Mouse (Mus musculus) embryo, embryonic 11 days (tissue): ENCODE results near the gene Aen.

Source experiments
- DNase-seq: peaks from one replicate; pipeline ENCODE4 v3.0.0-alpha.2; 2015

Gene Aen

GRCm38 (mm10) chr7:78895021-78895652 is 517 bp upstream of the Aen start:
- DNase-seq, result no peak

DNA sequence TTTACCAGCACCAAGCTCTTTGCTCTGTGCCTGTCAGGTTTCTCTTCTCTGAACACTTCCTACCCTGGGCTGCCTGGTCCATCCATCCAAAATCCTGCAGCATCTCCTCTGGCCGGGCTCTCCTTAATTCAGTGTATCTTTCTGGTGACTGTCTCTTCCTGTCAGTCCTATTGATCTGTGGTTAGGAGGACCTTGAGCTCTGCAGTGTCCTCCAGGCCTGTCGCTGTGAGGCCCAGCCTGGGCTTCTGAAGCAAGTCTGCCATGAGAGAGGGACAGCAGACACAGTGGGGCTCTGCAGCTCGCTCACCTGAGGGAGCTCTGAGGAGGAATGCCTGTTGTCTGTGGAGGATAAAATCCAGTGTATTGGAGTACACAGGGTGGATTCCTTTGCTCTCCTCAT is 1.9 kb downstream of the Aen start:
- DNase-seq, result no peak

DNA sequence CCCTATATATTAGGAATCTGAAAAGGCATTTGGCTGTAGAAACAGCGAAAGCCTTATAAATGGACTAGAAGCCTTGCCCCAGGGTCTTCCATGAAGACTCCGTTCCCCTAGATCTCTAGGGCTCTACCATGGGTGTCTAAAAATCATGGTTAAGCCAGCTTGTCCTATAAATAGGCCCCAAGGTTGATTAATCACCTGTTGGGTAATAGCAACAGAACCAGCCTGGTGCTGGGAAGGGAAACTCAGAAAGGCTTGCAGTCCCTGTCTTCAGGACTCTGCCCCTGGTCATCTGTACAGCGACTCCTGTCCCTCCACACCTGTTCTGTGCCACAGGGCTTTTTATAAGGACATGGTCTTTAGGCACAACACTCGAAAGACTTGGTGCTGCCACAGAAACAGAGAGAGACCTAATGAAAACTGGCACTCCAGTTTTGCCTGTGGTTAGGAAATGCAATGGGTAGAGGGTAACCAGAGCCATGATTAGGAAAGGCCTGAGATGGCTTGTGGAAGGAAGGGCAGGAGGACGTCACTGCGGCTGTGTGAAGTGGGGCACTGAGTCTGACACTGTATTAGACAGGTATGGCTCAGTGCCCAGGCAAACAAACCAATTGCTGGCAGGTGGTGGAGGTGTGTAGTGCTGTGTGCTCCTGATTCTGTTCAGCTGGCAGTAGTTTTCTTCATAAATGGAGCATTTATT is 7.7 kb downstream of the Aen start:
- DNase-seq, result no peak

DNA sequence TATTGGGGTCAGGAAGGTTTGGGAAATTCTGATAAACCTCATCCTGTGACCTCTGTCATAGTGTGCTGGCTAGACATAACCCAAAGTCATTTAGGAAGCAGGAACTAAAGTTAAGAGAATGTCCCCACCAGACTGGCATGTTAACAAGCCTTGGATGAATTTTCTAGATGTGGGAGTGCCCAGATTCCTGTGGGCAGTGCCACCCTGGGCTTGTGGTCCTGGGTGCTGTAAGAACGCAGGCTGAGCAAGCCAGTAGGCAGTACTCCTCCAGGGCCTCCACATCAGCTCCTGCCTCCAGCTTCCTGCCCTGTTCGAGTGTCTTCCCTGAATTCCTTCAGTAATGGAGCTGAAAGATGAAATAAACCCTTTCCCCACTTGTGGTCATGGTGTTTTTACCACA is 8.5 kb downstream of the Aen start:
- DNase-seq, result no peak

DNA sequence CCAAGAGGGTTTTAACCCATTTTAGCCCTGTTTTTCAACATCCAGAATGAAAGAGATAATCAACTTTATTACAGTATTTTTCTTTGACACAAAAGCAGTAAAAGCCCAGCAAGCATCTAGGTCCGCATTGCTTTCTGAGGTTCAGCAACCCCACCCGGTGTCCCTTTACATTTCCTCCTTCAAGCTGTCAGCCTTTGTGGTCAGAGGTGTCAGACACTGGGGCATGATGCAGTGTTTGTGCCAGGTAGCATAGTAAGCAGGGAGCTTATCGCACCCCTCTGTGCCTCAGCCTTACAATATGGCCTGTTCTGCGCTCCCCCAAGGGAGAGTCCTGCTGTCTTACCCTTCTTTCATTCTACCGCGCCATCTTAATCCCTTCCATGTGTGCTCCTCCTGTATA is 13.4 kb downstream of the Aen start:
- DNase-seq, result no peak

- DNase-seq, result peak; percentile 29
Observed at GRCm38 (mm10) chr7:78910336-78911098, 14.9 kb downstream of the Aen start.

DNA sequence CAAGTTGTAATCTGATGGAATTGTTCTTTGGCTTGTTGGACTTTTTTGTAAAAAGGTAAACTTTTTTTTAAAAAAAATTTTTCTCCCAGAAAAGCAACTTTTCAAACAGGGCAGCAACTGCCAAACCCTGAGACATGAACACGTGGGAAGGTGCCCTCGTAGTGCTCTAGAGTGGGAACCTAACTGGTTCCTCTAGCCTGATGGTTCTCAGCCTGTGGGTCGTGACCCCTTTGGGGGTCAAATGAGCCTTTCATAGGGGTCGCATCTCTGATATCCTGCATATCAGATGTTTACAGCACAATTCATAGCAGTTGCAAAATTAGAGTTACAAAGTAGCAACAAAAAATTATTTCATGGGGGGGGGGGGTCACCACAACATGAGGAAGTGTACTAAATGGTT is 15.6 kb downstream of the Aen start:
- DNase-seq, result no peak

DNA sequence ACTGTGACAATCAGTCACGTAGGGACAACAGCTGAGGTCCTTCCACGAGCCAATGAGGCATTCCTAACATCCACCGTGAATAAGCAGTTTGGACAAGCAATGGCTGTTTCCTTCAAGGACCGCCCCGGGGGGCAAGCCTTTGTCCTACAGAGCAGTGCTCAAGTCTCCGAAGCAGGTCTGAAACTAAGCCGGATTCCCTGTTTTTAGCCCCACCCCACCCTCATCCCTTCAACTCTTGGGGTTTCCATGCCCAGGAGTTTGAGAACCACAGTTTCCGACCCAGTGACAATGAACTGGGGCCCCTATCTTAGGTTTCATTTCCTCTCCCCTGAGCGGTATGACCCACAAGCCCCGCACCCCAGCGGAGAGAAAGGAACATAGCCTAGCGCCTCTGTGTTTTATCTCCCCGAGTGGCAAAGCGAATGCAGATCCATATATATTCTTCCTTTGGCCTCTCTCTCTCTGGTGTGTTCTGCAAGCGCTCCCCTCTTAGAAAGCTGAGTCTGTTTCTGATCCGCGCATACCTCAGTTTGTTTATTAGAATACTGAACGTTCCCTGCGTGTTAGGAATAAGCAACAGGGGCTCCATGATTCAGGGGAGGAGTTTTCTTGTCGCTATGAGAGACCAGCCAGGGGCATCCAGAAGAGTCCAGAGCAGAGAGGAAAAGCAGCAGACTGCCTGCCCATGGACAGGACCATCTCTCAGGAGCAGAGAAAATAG is 16.8 kb downstream of the Aen start:
- peak; percentile 58 for DNase-seq

DNA sequence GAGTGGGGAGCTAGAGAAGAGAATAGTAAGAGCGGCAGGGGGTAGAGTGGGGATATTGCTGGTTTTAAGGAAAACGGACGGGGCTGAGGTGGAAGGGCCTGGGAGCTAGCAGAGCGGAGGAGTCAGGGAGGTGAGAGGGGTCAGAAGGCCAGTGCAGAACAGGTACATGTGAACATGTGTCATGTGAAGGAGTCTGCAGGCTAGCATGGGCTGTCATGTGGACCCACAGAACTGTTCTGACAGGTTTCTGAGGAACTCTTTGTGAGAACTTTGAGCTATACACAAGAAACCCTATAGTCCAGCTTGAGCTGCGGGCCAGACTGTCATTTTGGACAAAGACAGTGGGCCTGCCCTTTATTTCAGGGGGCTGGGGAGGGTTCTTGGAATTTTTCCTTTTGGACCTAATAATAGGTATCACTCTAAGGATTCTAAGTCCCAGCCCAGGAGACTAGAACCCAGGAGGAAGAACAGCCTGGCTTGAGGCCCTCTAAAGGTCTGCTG is 17.4 kb downstream of the Aen start, which contains the start of gene Isg20:
Gene Isg20, plus strand, starts transcription at position 451 of the 501 bp plus-strand sequence.
- DNase-seq, result no peak

- DNase-seq, result no peak
Observed at GRCm38 (mm10) chr7:78913649-78914544, 18.2 kb downstream of the Aen start.

DNA sequence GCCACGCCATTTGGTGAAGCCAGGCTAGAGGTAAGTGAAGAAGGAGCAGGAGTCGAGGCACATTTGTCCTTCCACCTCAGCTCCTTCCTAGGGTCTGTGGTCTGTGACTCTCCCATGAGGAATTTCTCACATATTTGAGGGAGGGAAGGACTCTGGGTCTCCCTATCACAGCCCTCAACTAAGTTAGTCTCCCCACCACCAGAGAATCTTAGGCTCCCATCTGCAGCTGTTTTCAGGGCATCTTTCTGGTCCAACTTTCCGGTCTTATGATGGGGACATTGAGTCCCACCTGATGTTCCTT is 18.8 kb downstream of the Aen start:
- DNase-seq, result no peak

GRCm38 (mm10) chr7:78914896-78915510 is 19.3 kb downstream of the Aen start:
- DNase-seq, result no peak

- DNase-seq, result no peak
Observed at GRCm38 (mm10) chr7:78918686-78919085, 23.0 kb downstream of the Aen start.

DNA sequence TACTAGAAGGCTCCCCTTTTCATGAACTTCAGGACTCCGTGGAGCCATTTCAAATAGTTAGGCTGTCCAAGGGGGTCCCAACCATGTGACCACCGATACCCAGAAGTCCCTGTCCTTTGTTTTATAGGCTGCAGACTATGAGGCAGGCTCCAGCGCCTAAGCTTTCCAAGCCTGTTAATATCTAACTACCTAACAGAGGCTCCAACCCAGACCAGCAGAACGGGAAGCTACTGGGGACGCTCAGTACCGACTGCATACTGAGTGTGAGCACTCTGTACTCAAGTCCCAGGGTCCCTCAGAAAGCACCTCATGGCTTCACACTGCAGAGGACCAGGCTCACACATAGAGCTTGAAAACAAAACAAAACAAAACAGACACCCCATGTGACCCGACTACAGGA is 26.9 kb downstream of the Aen start:
- no peak for DNase-seq

- peak; percentile 89 for DNase-seq
Observed at GRCm38 (mm10) chr7:78924300-78924699, 28.6 kb downstream of the Aen start.

DNA sequence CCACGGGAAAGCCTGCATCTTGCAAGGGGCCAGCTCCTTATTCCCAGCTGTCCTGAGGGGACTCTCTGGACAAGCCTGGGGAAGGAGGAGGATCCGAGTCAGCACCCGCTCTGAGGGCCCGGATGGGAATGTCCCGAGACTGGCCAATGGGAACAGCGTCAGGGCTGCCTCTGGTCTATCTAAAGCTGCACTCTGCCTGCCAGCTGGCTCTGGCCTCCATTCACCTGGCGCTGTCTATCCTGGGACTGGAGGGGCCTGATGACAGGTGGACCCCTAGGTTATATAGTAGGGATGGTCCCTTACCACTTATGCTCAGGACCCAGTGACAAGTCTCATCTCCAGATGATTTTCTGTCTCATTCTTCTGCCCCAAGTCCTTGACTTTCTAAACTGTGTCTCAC is 29.1 kb downstream of the Aen start:
- DNase-seq, result no peak

DNA sequence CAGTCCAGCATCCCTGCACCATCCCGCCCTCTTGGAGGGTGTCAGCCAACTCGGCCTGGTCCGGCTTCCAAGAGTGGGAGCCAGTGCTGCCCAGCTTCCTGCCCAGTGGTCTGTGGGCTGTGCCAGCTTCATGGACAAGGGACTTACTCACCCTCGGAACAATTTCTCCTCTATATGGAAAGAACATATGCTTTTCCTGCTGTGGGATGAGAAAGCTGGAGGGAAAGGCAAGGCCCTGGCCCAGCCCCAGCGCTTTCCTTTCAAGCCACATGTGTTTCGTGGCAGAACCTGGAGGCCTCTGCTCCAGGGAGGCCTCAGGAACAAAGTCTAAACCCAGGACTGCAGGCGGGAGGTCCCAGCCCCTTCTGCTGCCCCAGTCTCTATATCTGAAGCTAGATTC is 30.0 kb downstream of the Aen start:
- DNase-seq, result no peak

DNA sequence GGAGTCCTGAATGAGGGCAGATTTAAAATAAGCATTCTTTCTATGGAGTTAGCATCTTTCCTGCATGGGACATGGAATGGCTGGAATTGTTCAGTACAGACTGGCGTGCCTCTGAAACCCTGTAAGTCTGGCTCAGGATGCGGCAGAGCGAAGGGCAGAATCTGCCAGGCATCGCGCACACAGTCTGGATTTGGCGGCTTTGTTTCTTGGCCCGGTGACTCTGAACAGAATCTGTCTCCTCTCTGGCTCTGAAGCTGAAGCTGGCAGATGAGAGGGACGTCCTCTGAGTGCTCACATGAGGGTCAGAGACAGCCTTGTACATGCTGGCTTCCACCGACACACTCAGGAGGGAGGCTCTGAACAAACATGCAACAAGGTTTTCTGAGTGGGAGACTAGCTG is 30.5 kb downstream of the Aen start:
- no peak for DNase-seq

DNA sequence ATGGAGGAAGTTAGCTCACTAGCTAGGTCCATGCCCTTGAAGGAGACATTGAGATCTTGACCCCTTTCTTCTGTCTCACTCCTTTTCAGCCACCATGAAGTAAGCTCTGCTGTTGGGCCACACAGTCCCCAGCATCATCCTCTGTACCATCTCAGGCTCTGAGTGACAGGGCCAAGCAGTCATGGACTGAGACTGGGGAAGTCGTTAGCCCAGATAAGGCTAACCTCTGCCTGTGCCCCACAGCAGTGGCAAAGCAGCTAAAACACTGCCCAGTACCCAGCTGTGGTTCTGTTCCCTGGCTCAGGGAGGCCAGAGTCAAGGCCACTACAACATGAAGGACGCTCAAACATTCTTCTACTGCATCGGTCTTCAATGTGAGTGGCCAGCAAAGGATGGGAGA is 31.6 kb downstream of the Aen start:
- no peak for DNase-seq

- no peak for DNase-seq
Observed at GRCm38 (mm10) chr7:78938957-78939602, 43.4 kb downstream of the Aen start.

DNA sequence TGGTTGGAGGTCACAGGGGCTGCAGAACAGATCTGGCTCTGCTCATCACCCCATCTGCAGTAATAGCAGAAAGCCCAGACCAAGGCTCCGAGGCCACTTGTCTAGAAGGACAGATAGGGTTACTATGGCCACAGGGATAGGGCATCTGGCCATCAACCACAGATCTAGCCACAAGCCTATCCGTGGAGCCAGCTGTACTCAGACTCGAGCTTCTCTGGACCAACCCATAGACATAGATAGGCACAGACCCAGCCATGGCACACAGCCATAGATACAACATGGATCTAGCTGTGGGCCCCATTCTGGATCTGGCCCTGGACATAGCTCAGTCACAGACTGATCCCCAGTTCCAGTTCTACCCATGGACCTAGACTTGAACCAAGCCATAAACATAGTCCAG is 45.3 kb downstream of the Aen start:
- DNase-seq, result no peak
